Mouse (Mus musculus) lung, embryonic 14.5 days (tissue): ENCODE data around the gene Baiap2. TPM values are rescaled to one million over a fixed set of nuclear protein-coding genes. Genes with fewer than 3 reads are reported as not detected.

Experiments
- ATAC-seq: fragments of 200-750 bp; cut with Nextera tagmentation; 2 replicates; pipeline ENCODE4 v1.8.0; 2017; ENCODE audit warnings: mild to moderate bottlenecking, moderate TSS enrichment, moderate library complexity; ENCODE audit not compliant: insufficient read depth
- DNase-seq: peaks from one replicate; pipeline ENCODE4 v3.0.0-alpha.2; 2015
- H3K27ac ChIP-seq: fragments of 300-500 bp; sonication (generic); 2 replicates; pipeline ENCODE4 v1.5.1; 2014; ENCODE audit warnings: low read depth, mild to moderate bottlenecking, moderate library complexity
- H3K27me3 ChIP-seq: fragments of 300-500 bp; sonication (generic); 2 replicates; pipeline ENCODE4 v1.6.1; 2014; ENCODE audit warnings: low read length, control low read depth; ENCODE audit not compliant: insufficient read depth
- H3K36me3 ChIP-seq: fragments of 300-500 bp; sonication (generic); 2 replicates; pipeline ENCODE4 v1.6.1; 2014; ENCODE audit warnings: control low read depth; ENCODE audit not compliant: insufficient read depth
- H3K4me1 ChIP-seq: fragments of 300-500 bp; sonication (generic); 2 replicates; pipeline ENCODE4 v1.6.1; 2014; ENCODE audit warnings: antibody characterized with exemption, control low read depth; ENCODE audit not compliant: insufficient read depth
- H3K4me2 ChIP-seq: fragments of 300-500 bp; sonication (generic); 2 replicates; pipeline ENCODE4 v1.6.1; 2014; ENCODE audit warnings: mild to moderate bottlenecking
- H3K4me3 ChIP-seq: fragments of 300-500 bp; sonication (generic); 2 replicates; pipeline ENCODE4 v1.5.1; 2014; ENCODE audit warnings: low read depth, low read length
- H3K9ac ChIP-seq: fragments of 300-500 bp; sonication (generic); 2 replicates; pipeline ENCODE4 v1.6.1; 2014
- H3K9me3 ChIP-seq: fragments of 300-500 bp; sonication (generic); 2 replicates; pipeline ENCODE4 v1.6.1; 2016; ENCODE audit warnings: low read depth, low read length, control low read depth
- CTCF ChIP-seq: IDR thresholded peaks from 2 replicates; pipeline ENCODE4 v1.5.1; 2016; ENCODE audit warnings: antibody characterized with exemption, low read depth
- WGBS: fragments of 180-500 bp; shearing (Covaris S2); extraction: QIAGEN DNeasy Blood & Tissue Kit; methylation state at CpG from one replicate; pipeline ENCODE4 v1.1.7; 2014; 5-methylcytosine and 5-hydroxymethylcytosine counted together
- polyA plus RNA-seq: library from polyadenylated mRNA; unstranded; fragments of >200 nt; fragmentation: Nextera tagmentation; extraction: Ambion mirVana; gene quantifications from 2 replicates; pipeline ENCODE4 v1.2.1, GENCODE M21; 2014

The Baiap2 gene
- polyA plus RNA-seq, 1 experiment from 2014 or later: 20.4 TPM

DNA sequence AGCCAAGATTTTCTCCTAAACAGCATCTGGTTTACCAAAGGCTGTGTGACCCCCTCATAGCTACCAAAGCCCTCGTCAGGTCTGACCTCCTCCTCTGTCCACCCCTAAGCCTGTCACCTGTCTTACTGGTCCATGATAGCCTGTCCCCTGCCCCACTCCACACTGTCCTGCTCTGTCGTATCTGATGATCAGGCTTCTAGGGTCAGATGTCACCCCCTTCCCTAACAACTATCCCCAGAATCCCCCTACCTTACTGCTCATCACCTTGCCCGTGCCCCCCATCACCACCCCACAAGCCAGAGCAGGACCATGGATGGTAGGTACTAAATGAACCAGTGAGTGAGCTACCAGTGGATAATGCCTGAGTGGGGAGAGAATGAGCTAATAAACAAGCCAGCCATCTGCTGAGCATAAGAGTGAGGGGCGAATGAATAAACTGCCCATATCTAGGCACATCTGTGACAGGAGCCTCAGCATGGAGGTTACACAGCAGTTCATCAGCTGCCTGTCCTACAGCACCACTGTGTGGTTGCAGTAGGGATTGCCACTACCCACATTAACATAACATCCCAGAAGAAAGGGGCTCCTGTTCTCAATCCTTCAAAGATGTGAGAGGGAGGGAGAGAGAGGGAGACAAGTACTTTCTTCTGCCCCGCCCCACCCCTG lies 37.8 kb upstream of the Baiap2 start:
- no peak overlapping the region for H3K27ac ChIP-seq
- ATAC-seq: peak; percentile 48; the same call in 1 of the 2 replicates

DNA sequence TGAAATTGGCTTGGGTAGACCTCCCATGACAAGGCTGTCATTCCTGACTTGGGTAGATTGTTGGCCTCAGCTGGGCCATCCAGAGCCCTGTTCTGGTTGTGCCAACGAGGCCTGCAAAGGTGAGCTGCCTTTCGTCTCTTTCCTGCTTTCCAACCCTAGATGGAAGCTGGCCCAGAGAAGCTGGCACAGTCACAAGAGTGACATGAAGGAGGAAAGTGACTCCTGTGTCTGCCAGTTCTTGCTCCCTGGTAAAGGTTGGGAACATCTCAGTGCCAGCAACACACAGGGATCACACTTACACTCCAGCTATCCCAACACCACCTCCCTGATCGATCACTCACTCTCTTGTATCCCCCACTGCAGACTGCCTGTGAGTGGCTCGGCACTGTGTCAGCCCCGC lies 36.8 kb upstream of the Baiap2 start:
- Histone ChIP-seq H3K4me1 (no peaks in the 10 kb centered on the region), H3K9me3 (no peaks in the 10 kb centered on the region), H3K4me3 (no peak overlapping the region), H3K4me2 (no peak overlapping the region), H3K36me3 (no peaks in the 10 kb centered on the region), H3K27ac (no peak overlapping the region), H3K9ac (no peak overlapping the region), H3K27me3 (no peaks in the 10 kb centered on the region)
- 79% methylated on average over 5 of the region's 5 CpGs for WGBS
- no peak for TF ChIP-seq CTCF
- DNase-seq: no peak
- no peak for ATAC-seq

More for the DNA sequence above, 37.8 kb upstream of the Baiap2 start:
- no peaks in the 10 kb centered on the region for H3K9me3 ChIP-seq
- H3K9ac ChIP-seq: no peak overlapping the region
- no peak overlapping the region for H3K4me3 ChIP-seq
- DNase-seq: peak; percentile 89
- peak; percentile 96 for TF ChIP-seq CTCF
- H3K27me3 ChIP-seq: no peaks in the 10 kb centered on the region
- no peaks in the 10 kb centered on the region for H3K36me3 ChIP-seq
- WGBS: 27% methylated on average over 5 of the region's 5 CpGs
- H3K4me1 ChIP-seq: no peaks in the 10 kb centered on the region
- no peak overlapping the region for H3K4me2 ChIP-seq

DNA sequence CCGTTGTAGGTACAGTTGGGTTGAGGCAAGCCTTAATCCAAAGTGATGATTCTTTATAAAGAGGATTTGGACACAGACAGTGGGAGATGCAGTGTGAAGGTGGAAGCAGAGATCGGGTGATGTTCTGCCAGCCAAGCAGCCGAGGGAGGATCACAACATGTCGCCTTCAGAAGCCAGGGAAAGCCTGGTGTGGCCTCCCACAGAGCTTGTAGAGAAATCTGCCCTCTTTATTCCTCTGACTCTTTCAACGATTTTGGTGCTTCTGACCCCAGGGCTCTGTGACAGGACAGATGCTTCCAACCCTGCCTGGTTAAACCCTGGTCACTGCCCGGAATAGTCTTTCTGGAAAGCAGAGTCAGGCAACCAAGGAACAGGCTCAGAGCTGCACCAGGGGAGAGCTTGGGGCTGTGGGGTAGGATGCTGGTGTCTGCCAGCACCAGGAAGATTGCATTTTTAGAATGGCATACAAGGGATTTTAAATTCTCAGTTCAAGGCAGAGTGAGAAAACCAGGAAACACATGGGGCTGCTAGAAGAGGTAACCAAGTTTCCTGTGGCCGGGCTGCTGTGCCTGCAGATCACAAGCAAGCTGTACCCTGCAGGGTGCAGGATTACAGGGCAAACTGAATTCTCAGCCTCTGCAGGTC lies 35.4 kb upstream of the Baiap2 start:
- Histone ChIP-seq H3K4me3 (no peak overlapping the region), H3K4me2 (no peak overlapping the region), H3K9ac (no peak overlapping the region), H3K4me1 (no peaks in the 10 kb centered on the region), H3K27me3 (no peaks in the 10 kb centered on the region), H3K27ac (no peak overlapping the region), H3K9me3 (no peaks in the 10 kb centered on the region), H3K36me3 (no peaks in the 10 kb centered on the region)
- no peak for TF ChIP-seq CTCF
- WGBS: 38% methylated on average over 7 of the region's 7 CpGs
- no peak for DNase-seq
- no peak for ATAC-seq

DNA sequence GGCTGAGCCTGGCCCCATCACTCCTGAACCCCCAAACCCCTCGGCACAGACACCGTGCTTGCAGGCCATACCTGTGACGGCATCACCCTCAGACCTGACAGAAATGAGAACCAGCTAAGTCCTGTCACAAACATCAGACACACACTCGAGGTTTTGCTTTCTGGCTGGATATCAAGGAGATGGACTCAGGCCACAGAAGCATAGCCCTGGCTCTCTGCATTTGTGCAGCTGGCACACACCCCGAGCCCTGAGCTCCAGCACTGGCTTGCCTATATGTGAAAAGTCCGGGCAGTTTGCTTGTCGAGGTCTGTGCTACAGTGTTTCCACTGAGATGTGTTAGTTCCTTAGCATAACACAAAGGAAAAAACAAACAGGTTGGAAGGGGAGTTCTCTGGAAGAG lies 34.9 kb upstream of the Baiap2 start:
- Histone ChIP-seq H3K36me3 (no peaks in the 10 kb centered on the region), H3K4me2 (no peak overlapping the region), H3K4me3 (no peak overlapping the region), H3K9me3 (no peaks in the 10 kb centered on the region), H3K27me3 (no peaks in the 10 kb centered on the region), H3K27ac (no peak overlapping the region), H3K9ac (no peak overlapping the region), H3K4me1 (peaks cover 4% of the 10 kb centered on the region)
- no peak for TF ChIP-seq CTCF
- 44% methylated on average over 7 of the region's 7 CpGs for WGBS
- DNase-seq (no peak), ATAC-seq (no peak)

DNA sequence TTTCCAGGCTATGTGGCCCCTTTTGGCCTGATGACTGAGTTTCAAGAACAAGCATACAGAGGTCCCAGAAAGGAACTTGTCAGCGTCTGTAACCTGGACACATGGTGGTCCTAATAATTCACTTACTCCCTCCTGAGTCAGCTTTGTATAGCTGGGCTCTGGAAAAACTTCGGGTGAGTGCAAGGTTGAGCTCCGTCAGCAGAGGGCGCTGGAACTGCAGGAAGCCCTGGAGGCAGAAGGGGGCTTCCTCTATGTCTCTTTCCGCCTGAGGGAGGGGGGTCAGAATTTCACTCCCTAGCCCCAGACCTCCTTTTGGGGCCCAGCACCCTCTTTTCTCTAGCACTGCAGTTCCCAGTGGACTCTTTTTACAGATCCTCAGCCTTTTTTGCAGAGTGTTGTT lies 33.1 kb upstream of the Baiap2 start:
- peak; percentile 89 for TF ChIP-seq CTCF
- H3K27me3 ChIP-seq: no peaks in the 10 kb centered on the region
- peak overlapping the region; percentile 35 for H3K4me2 ChIP-seq

DNA sequence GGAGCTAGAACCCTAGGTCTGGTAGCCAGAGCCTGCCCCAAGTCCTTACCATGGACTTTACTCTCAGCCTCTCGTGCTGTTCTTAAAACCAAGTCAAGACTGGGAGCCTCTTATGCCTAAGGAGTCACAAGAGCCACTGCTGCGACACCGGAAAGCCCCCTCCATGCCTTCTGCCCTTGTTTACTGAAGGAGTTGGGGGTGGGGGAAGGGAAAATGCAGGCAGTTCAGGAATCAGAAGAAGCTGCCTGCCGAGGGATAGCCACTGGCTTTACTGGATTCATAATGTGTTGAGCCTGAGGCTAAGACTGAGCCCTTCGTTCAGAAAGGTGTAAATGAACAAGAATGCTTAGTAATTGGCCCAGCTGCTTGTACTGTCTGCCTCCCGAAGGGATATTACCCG lies 29.7 kb upstream of the Baiap2 start:
- peak overlapping the region; percentile 72; the same call in 1 of the 2 replicates for H3K27ac ChIP-seq
- TF ChIP-seq CTCF: no peak
- peak overlapping the region; percentile 91 for H3K4me3 ChIP-seq
- H3K9ac ChIP-seq: peak overlapping the region; percentile 92
- DNase-seq (peak; percentile 25), ATAC-seq (no peak)
- peak overlapping the region; percentile 70 for H3K4me2 ChIP-seq
- H3K4me1 ChIP-seq: peaks cover 9% of the 10 kb centered on the region
- H3K9me3 ChIP-seq: no peaks in the 10 kb centered on the region
- H3K27me3 ChIP-seq: no peaks in the 10 kb centered on the region
- H3K36me3 ChIP-seq: peaks cover 21% of the 10 kb centered on the region
- 9% methylated on average over 7 of the region's 7 CpGs for WGBS

More for the DNA sequence above, 33.1 kb upstream of the Baiap2 start:
- peak overlapping the region; percentile 11 for H3K9ac ChIP-seq
- H3K4me1 ChIP-seq: peaks cover 9% of the 10 kb centered on the region
- H3K4me3 ChIP-seq: no peak overlapping the region
- H3K36me3 ChIP-seq: no peaks in the 10 kb centered on the region
- ATAC-seq (peak; percentile 16; the same call in 1 of the 2 replicates), DNase-seq (peak; percentile 87)
- H3K27ac ChIP-seq: no peak overlapping the region
- WGBS: under 1% methylated on average over 5 of the region's 5 CpGs
- H3K9me3 ChIP-seq: no peaks in the 10 kb centered on the region

DNA sequence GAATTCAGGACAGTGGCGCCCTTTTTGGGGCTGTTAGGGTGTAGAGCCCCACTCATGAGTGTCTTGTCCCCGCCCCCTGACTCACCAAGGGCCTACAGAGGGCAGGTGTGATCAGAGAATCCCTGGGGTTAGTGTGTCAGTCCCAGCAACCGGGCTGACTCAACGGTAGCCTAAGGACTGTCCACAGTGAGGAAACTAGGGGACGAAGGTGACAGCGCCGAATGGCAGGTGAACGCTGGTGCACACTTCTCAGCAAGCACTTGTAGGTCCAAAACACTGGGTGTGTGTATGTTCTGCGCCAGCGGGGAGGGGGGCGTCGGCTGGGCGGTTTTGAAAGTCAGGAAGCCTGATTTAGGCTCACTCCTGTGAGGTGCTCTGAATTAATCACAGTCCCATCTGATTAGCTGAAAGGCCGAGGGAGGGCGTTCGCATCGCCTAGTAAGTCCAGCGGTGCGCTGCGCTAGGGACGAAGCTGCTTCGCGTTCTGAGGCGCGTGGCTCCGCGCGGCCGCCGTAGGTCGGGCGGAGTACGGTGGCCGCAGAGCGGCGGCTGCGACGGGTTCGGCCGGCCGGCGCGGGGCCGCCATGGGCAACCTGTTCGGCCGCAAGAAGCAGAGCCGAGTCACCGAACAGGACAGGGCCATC lies 29.1 kb upstream of the Baiap2 start, which contains the start of gene Chmp6:
Gene Chmp6 (plus strand): TSS at position 151 of the 644 bp plus-strand sequence.
- no peaks in the 10 kb centered on the region for H3K27me3 ChIP-seq
- peak within 1 kb of the TSS; percentile 91 for H3K4me3 ChIP-seq
- WGBS: under 1% methylated on average over 48 of the region's 48 CpGs
- peak within 1 kb of the TSS; percentile 72 for H3K27ac ChIP-seq
- peak; percentile 53 for ATAC-seq
- H3K4me1 ChIP-seq: peaks cover 9% of the 10 kb centered on the region
- H3K9me3 ChIP-seq: no peaks in the 10 kb centered on the region
- peak within 1 kb of the TSS; percentile 70 for H3K4me2 ChIP-seq
- TF ChIP-seq CTCF: no peak
- peak within 1 kb of the TSS; percentile 92 for H3K9ac ChIP-seq
- DNase-seq: peak; percentile 92
- peaks cover 26% of the 10 kb centered on the region for H3K36me3 ChIP-seq
